Mouse (Mus musculus): ENCODE results near the gene Tspan3.

Tspan3 gene

GRCm38 (mm10) chr9:56118091-56118490, 47.2 kb downstream of the Tspan3 start:
- no peak for DNase-seq (ENCODE audit: low spot score in 2 of 2)

- no peak for DNase-seq (ENCODE audit: low spot score in 2 of 2)
Measured at GRCm38 (mm10) chr9:56108174-56108573, 57.1 kb downstream of the Tspan3 start.

GRCm38 (mm10) chr9:56107527-56107926, 57.8 kb downstream of the Tspan3 start:
- DNase-seq (ENCODE audit: low spot score in 2 of 2) = no peak

GRCm38 (mm10) chr9:56106274-56107072, 58.8 kb downstream of the Tspan3 start:
- DNase-seq (ENCODE audit: low spot score in 2 of 2) = no peak

GRCm38 (mm10) chr9:56104921-56105320, 60.4 kb downstream of the Tspan3 start:
- no peak for DNase-seq (ENCODE audit: low spot score in 2 of 2)

- no peak for DNase-seq (ENCODE audit: low spot score in 2 of 2)
Measured at GRCm38 (mm10) chr9:56101022-56101421, 64.3 kb downstream of the Tspan3 start.

GRCm38 (mm10) chr9:56100041-56100522, 65.2 kb downstream of the Tspan3 start:
- no peak for DNase-seq (ENCODE audit: low spot score in 2 of 2)

- no peak for DNase-seq (ENCODE audit: low spot score in 2 of 2)
Measured at GRCm38 (mm10) chr9:56097584-56098298, 67.5 kb downstream of the Tspan3 start.

- no peak for DNase-seq (ENCODE audit: low spot score in 2 of 2)
Measured at GRCm38 (mm10) chr9:56092102-56092501, 73.2 kb downstream of the Tspan3 start.

GRCm38 (mm10) chr9:56090546-56091225, 74.6 kb downstream of the Tspan3 start:
- DNase-seq (ENCODE audit: low spot score in 2 of 2) = no peak

GRCm38 (mm10) chr9:56089778-56090520, 75.3 kb downstream of the Tspan3 start, which contains the start of gene Pstpip1:
Pstpip1 (plus strand) TSS chr9:56089962.
- DNase-seq (ENCODE audit: low spot score in 2 of 2) = peak in 1 of 2 experiments; percentile 55

GRCm38 (mm10) chr9:56086524-56086923, 78.8 kb downstream of the Tspan3 start:
- no peak for DNase-seq (ENCODE audit: low spot score in 2 of 2)
